Mouse (Mus musculus) lung, embryonic 16.5 days (tissue): ENCODE results near the gene Nfyc. TPM values are rescaled to one million over a fixed set of nuclear protein-coding genes. Genes with fewer than 3 reads are reported as not detected.

Experiments
- ATAC-seq: fragments of 200-750 bp; cut with Nextera tagmentation; 2 replicates; pipeline ENCODE4 v1.8.0; 2017; ENCODE audit warnings: low read depth, mild to moderate bottlenecking, moderate library complexity
- H3K27ac ChIP-seq: fragments of 300-500 bp; sonication (generic); 2 replicates; pipeline ENCODE4 v1.5.1; 2014; ENCODE audit warnings: mild to moderate bottlenecking, control low read depth, low read length
- H3K27me3 ChIP-seq: fragments of 300-500 bp; sonication (generic); 2 replicates; pipeline ENCODE4 v1.6.1; 2014; ENCODE audit warnings: low read depth, low read length, mixed read lengths; ENCODE audit not compliant: control insufficient read depth, insufficient read depth
- H3K36me3 ChIP-seq: fragments of 300-500 bp; sonication (generic); 2 replicates; pipeline ENCODE4 v1.6.1; 2014; ENCODE audit warnings: low read length; ENCODE audit not compliant: control insufficient read depth, insufficient read depth
- H3K4me1 ChIP-seq: fragments of 300-500 bp; sonication (generic); replicated peaks from 2 replicates; pipeline ENCODE4 v1.6.1; 2014; ENCODE audit warnings: low read length, mixed read lengths; ENCODE audit not compliant: control insufficient read depth, insufficient read depth
- H3K4me2 ChIP-seq: fragments of 300-500 bp; sonication (generic); 2 replicates; pipeline ENCODE4 v1.6.1; 2014; ENCODE audit warnings: low read depth, low read length, control low read depth
- H3K4me3 ChIP-seq: fragments of 300-500 bp; sonication (generic); 2 replicates; pipeline ENCODE4 v1.5.1; 2014; ENCODE audit warnings: mild to moderate bottlenecking, low read length, control low read depth
- H3K9ac ChIP-seq: fragments of 300-500 bp; sonication (generic); 2 replicates; pipeline ENCODE4 v1.6.1; 2014; ENCODE audit warnings: low read length, control low read depth
- H3K9me3 ChIP-seq: fragments of 300-500 bp; sonication (generic); 2 replicates; pipeline ENCODE4 v1.6.1; 2016; ENCODE audit warnings: low read length; ENCODE audit not compliant: control insufficient read depth
- WGBS: fragments of 180-500 bp; shearing (Covaris S2); extraction: QIAGEN DNeasy Blood & Tissue Kit; methylation state at CpG from one replicate; pipeline ENCODE4 v1.1.7; 2014; 5-methylcytosine and 5-hydroxymethylcytosine counted together
- polyA plus RNA-seq: library from polyadenylated mRNA; unstranded; fragments of >200 nt; fragmentation: Nextera tagmentation; extraction: Ambion mirVana; gene quantifications from 2 replicates; pipeline ENCODE4 v1.2.1, GENCODE M21; 2015

Nfyc gene
- polyA plus RNA-seq, 1 experiment from 2014 or later: 96.5 TPM

- Histone ChIP-seq H3K4me3 (peak overlapping the region; percentile 70), H3K27ac (no peak overlapping the region), H3K27me3 (peaks cover 44% of the 10 kb centered on the region), H3K9me3 (no peaks in the 10 kb centered on the region), H3K4me1 (peaks cover 9% of the 10 kb centered on the region), H3K9ac (peak overlapping the region; percentile 67), H3K36me3 (no peaks in the 10 kb centered on the region), H3K4me2 (peak overlapping the region; percentile 100)
- WGBS: under 1% methylated on average over 60 of the region's 75 CpGs
- peak; percentile 42 for ATAC-seq
Measured at GRCm38 (mm10) chr4:120747243-120747792, 84.1 kb downstream of the Nfyc start.

GRCm38 (mm10) chr4:120746552-120747150, 84.7 kb downstream of the Nfyc start:
- Histone ChIP-seq H3K9ac (peak overlapping the region; percentile 67), H3K4me1 (peaks cover 9% of the 10 kb centered on the region), H3K27me3 (peaks cover 44% of the 10 kb centered on the region), H3K9me3 (no peaks in the 10 kb centered on the region), H3K4me3 (peak overlapping the region; percentile 70), H3K27ac (no peak overlapping the region), H3K4me2 (peak overlapping the region; percentile 100), H3K36me3 (no peaks in the 10 kb centered on the region)
- peak; percentile 61 for ATAC-seq
- 4% methylated on average over 40 of the region's 53 CpGs for WGBS

- peaks cover 9% of the 10 kb centered on the region for H3K4me1 ChIP-seq
- H3K9me3 ChIP-seq: no peaks in the 10 kb centered on the region
- no peak overlapping the region for H3K27ac ChIP-seq
- H3K9ac ChIP-seq: peak overlapping the region; percentile 67; the same call in 1 of the 2 replicates
- peak overlapping the region; percentile 70 for H3K4me3 ChIP-seq
- no peak for ATAC-seq
- peak overlapping the region; percentile 100 for H3K4me2 ChIP-seq
- H3K36me3 ChIP-seq: no peaks in the 10 kb centered on the region
- 40% methylated on average over 10 of the region's 10 CpGs for WGBS
- H3K27me3 ChIP-seq: peaks cover 44% of the 10 kb centered on the region
Measured at GRCm38 (mm10) chr4:120745731-120746551, 85.4 kb downstream of the Nfyc start.

- peaks cover 7% of the 10 kb centered on the region for H3K4me1 ChIP-seq
- H3K4me2 ChIP-seq: no peak overlapping the region
- H3K9me3 ChIP-seq: no peaks in the 10 kb centered on the region
- no peaks in the 10 kb centered on the region for H3K36me3 ChIP-seq
- peaks cover 26% of the 10 kb centered on the region for H3K27me3 ChIP-seq
- H3K9ac ChIP-seq: no peak overlapping the region
- 38% methylated on average over 3 of the region's 3 CpGs for WGBS
- no peak overlapping the region for H3K4me3 ChIP-seq
- H3K27ac ChIP-seq: no peak overlapping the region
- ATAC-seq: no peak; the same call in 1 of the 2 replicates
Measured at GRCm38 (mm10) chr4:120743636-120744035, 87.7 kb downstream of the Nfyc start.

- peak; percentile 53; the same call in 1 of the 2 replicates for ATAC-seq
- H3K9ac ChIP-seq: no peak overlapping the region
- WGBS: 76% methylated on average over 6 of the region's 6 CpGs
- H3K4me2 ChIP-seq: no peak overlapping the region
- no peaks in the 10 kb centered on the region for H3K36me3 ChIP-seq
- peaks cover 4% of the 10 kb centered on the region for H3K4me1 ChIP-seq
- no peak overlapping the region for H3K4me3 ChIP-seq
- H3K27ac ChIP-seq: no peak overlapping the region
- H3K9me3 ChIP-seq: no peaks in the 10 kb centered on the region
- H3K27me3 ChIP-seq: peaks cover 6% of the 10 kb centered on the region; the same call in 1 of the 2 replicates
Measured at GRCm38 (mm10) chr4:120741303-120741702, 90.1 kb downstream of the Nfyc start.

- Histone ChIP-seq H3K9me3 (no peaks in the 10 kb centered on the region), H3K4me3 (no peak overlapping the region), H3K27me3 (0 out of 2 replicates have a peak, but pooled peaks cover 2% of the 10 kb centered on the region), H3K4me2 (no peak overlapping the region), H3K36me3 (no peaks in the 10 kb centered on the region), H3K9ac (no peak overlapping the region), H3K27ac (no peak overlapping the region), H3K4me1 (peaks cover 17% of the 10 kb centered on the region)
- 74% methylated on average over 5 of the region's 5 CpGs for WGBS
- ATAC-seq: no peak
Measured at GRCm38 (mm10) chr4:120734012-120734622, 97.3 kb downstream of the Nfyc start.

GRCm38 (mm10) chr4:120732737-120733136, 98.6 kb downstream of the Nfyc start:
- Histone ChIP-seq H3K4me1 (peaks cover 17% of the 10 kb centered on the region), H3K36me3 (no peaks in the 10 kb centered on the region), H3K4me3 (no peak overlapping the region), H3K27me3 (0 out of 2 replicates have a peak, but pooled peaks cover 2% of the 10 kb centered on the region), H3K9me3 (no peaks in the 10 kb centered on the region), H3K9ac (no peak overlapping the region), H3K4me2 (no peak overlapping the region), H3K27ac (no peak overlapping the region)
- WGBS: 44% methylated on average over 6 of the region's 6 CpGs
- ATAC-seq: no peak

- peak overlapping the region; percentile 96 for H3K4me2 ChIP-seq
- H3K36me3 ChIP-seq: no peaks in the 10 kb centered on the region
- H3K4me1 ChIP-seq: peaks cover 17% of the 10 kb centered on the region
- H3K27me3 ChIP-seq: 0 out of 2 replicates have a peak, but pooled peaks cover 2% of the 10 kb centered on the region
- WGBS: under 1% methylated on average over 40 of the region's 40 CpGs
- peak overlapping the region; percentile 62 for H3K4me3 ChIP-seq
- H3K9ac ChIP-seq: peak overlapping the region; percentile 65
- no peaks in the 10 kb centered on the region for H3K9me3 ChIP-seq
- peak; percentile 85 for ATAC-seq
- H3K27ac ChIP-seq: no peak overlapping the region
Measured at GRCm38 (mm10) chr4:120731030-120731644, 100.2 kb downstream of the Nfyc start.
